Mouse (Mus musculus) fat pad, adult 2 months (tissue): ENCODE measurements around the gene H2-DMa.
"Not testable (repeated sequence)": the region's sequence is repeated elsewhere in the genome, so short reads cannot be mapped to it uniquely, and the experiment has no call there.

Source experiments
- DNase-seq: peaks from one replicate; pipeline ENCODE4 v3.0.0-alpha.2; 2011; ENCODE audit warnings: low read depth, low spot score; ENCODE audit errors: extremely low read depth

Gene H2-DMa

DNA sequence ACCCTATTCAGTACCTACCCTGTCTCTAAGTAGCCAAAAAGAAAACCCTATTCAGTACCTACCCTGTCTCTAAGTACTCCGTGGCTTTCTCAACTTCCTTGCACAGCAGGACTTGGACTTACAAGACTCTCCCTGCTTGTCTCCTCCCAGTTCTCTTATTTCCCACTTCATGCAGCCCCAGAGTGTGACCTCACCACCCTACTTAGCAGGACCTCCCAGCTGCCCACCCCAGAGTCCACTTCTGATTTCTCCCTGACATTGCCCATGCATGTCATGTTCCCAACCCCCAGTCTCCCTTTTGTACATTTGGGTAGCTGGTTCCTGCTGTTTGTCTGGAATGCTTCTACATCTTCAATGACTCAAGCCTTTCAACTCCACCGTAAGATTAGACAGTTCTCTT is 4.2 kb downstream of the H2-DMa start:
- DNase-seq: no peak

DNA sequence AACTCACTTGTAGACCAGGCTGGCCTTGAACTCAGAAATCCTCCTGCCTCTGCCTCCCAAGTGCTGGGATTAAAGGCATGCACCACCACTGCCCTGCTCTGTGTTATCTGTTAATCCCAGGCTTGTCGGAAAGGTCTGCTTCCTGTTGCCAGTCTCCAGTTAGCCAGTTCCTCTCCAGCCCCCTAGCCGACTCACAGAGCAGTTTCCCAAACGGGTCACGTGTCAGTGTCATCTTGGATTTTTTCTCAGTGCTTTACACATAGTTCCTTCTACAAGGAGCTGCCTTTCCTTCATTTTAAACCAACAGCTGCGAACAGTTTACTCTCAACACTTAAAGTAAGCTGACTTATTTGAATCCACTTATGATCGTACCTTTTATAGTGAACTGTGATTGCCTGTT is 5.3 kb downstream of the H2-DMa start:
- no peak for DNase-seq

DNA sequence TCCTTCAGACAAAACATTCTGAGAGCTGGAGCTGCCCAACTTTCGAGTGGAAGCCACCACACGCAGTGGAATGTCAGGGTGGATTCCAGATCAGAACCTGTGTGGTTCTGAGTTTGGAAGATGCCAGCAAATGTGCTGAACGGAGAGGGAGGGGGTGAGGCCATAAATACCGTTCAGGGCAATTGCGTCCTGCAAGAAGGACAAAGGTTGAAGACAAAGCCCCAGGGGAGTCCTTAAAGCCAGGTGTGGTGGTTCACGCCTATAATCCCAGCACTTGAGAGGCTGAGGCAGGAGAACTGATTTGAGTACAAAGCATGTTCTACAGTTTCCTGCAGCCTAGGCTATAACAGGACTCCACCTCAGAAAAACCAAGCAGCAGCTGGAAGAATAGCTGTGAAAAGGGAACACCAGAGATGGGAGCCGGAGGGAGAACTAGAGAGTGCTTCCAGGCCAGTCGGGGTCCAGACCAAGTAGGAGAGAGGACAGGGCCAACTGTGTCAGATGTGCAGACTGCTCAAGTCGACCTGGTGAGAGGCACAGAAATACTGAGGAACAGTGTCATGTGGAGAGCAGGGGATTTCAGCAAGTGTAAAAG is 7.6 kb downstream of the H2-DMa start:
- no peak for DNase-seq

- no peak for DNase-seq
These were observed 8.1 kb downstream of the H2-DMa start for GRCm38 (mm10) chr17:34127475-34127874.

DNA sequence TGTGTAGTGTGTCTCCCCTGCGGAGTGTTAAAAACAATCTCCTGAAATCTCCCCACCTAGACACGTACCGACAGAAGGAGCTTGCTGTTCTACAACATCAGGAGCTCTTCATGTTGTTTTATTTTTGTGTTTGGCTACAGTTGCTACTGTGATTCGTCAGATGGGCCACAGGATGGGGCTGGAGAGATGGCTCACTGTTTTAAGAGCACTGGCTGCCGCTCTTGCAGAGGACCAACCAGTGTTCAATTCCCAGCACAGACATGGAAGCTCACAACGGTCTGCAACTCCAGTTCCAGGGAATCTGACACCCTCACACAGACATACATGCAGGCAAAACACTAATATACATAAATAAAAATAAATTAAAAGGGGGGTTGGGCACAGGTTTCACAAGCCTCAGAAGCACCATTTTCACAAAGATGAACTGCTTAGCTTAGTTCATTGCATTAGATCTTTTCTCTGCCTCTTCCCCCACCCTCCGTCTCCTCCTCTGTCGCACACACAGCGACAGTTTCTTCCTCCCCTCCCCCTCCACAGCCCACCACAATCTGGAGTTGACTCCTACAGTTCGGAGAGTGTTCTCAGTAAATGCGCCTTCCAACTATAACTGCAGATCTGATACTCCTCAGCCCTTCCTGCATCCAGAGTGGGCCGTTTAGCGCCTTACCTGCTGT is 9.1 kb downstream of the H2-DMa start:
- DNase-seq: no peak

- DNase-seq: no peak
These were observed 9.8 kb downstream of the H2-DMa start for GRCm38 (mm10) chr17:34128944-34129791.

GRCm38 (mm10) chr17:34130073-34130947 is 11.0 kb downstream of the H2-DMa start:
- DNase-seq: no peak

DNA sequence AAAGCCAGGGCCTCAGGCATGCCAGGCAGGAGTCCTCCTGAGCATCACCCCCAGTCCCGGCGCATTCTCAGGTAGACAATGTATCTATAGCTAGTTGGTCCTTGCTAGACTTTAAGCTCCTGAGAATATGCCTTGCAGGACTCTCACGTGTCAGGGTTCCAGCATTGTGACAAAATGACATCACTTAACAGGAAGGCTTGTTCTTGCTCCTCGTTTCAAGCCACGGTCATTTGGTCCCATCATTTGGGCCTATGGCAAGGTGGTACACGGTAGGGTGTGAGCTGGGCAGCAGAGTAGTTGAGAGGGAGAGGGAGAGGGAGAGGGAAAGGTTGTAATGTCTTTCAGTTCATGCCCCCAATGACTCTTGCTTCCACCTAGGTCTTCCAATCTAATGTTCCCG is 12.6 kb downstream of the H2-DMa start:
- DNase-seq: no peak

DNA sequence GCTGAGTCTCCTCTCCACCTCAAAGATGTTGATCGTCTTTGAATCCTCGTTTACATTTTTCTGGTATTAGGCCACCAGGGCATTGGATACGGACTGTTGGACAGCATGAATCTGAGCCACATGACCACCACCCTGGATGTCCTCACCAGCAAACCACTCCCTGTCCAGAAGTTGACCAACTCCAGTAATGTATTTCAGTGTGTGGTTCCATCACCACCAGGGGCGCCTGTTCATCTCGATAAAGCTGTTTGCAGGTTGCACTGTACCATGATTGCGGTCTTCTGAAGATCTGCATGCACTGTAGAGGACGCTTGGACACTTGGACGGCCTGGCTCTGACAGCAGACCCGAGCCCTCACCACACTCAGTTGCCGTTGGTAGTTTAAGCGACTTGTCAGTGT is 13.9 kb downstream of the H2-DMa start:
- DNase-seq: no peak

GRCm38 (mm10) chr17:34134451-34134850 is 15.1 kb downstream of the H2-DMa start:
- no peak for DNase-seq

- DNase-seq: peak; percentile 79
These were observed 16.2 kb downstream of the H2-DMa start for GRCm38 (mm10) chr17:34135297-34136224.

GRCm38 (mm10) chr17:34137601-34138000 is 18.3 kb downstream of the H2-DMa start:
- DNase-seq: no peak

GRCm38 (mm10) chr17:34138655-34139054 is 19.3 kb downstream of the H2-DMa start:
- no peak for DNase-seq

DNA sequence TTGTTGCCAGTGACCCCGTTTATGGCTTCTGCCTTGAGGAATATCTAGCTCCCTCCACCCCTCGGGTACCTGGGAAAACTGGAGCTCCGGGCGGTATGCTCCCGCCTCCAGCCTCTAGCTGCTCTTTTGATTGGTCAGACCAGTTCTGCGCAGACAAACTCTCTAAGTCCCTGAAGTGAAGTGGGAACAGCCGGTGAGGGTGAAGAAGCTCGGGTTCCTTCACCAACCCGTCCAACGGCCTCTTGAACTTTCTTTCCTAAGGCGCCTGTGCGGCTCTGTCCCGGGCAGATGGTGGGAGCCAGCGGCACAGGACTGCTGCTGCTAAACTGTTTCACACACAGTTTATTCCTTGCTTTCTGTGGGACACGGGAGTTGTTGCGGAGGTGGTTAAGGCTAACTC is 20.1 kb downstream of the H2-DMa start:
- DNase-seq: no peak

GRCm38 (mm10) chr17:34140240-34140639 is 20.9 kb downstream of the H2-DMa start:
- no peak for DNase-seq

GRCm38 (mm10) chr17:34141448-34141847 is 22.1 kb downstream of the H2-DMa start:
- no peak for DNase-seq

GRCm38 (mm10) chr17:34142456-34143010 is 23.2 kb downstream of the H2-DMa start:
- DNase-seq: no peak

DNA sequence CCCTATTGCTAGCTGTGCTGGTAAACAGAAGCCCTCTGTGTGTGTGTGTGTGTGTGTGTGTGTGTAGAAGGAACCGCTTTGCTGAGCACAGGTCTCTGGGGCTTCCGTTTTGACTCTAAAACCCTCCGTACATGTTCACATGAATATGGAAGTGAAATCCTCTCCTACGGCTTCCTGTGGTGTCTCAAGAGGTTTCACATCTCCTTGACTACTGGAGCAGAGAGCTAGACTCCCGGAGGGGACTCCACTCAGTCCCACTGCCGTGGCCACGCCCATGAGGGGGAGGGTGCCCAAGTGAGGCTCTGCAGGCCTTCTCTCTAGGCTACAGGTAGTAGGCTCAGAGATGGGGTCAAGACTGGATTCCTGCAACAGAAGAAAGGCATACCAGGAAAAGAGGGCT is 23.7 kb downstream of the H2-DMa start, which contains the start of gene H2-DMb2:
Gene H2-DMb2 (plus strand): TSS at position 275 of the 400 bp plus-strand sequence.
- no peak for DNase-seq

- no peak for DNase-seq
These were observed 24.1 kb downstream of the H2-DMa start for GRCm38 (mm10) chr17:34143461-34143860.

GRCm38 (mm10) chr17:34144221-34144620 is 24.9 kb downstream of the H2-DMa start:
- DNase-seq: not testable (repeated sequence)
